Mouse (Mus musculus): ENCODE measurements around the gene Msrb1. TPM values are rescaled to one million over a fixed set of nuclear protein-coding genes. Genes with fewer than 3 reads are reported as not detected.

Gene Msrb1
- polyA plus RNA-seq, 1 experiment from 2014 or later: 24.9 TPM

DNA sequence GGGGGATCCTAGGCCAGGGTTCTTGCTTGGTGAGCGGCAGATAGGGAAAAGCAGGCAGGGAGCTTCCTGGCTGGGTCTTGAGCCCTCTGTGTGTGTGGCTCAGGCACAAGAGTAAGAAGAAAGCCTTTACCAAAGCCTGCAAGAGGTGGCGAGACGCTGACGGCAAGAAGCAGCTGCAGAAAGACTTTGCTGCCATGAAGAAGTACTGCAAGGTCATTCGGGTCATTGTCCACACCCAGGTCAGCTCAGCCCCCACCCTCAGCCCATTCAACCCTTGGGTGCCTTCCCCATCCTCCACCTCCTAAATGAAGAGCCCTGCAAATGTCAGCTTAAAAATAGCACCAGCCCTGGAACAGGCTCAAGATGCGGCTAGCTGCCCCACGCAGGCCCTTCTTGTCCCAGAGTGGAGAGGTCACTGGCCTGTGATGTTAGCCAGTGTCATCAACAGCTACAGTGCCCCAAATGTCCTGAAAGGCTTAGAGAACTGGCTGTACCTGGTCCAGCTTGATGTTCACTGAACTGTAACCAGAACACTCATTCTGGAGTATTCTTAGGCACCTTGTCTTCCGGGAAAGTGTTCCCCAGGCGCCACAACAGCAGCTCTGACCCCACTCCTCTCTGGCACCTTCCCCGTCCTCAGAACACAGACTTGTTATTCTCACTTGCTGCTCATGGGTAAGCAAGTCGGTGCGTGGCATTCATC lies 4.1 kb upstream of the Msrb1 start:
- no peak overlapping the region for H3K4me2 ChIP-seq (ENCODE audit: low read depth, severe bottlenecking)
- WGBS: 81% methylated on average over 12 of the region's 12 CpGs
- no peaks in the 10 kb centered on the region for H3K27me3 ChIP-seq (ENCODE audit: control insufficient read depth, insufficient read depth, low read length)
- peaks cover 9% of the 10 kb centered on the region; the same call in 1 of the 2 replicates for H3K4me1 ChIP-seq (ENCODE audit: control insufficient read depth, insufficient read depth, low read length)
- H3K36me3 ChIP-seq (ENCODE audit: control insufficient read depth, insufficient read depth, low read length): no peaks in the 10 kb centered on the region
- no peak for DNase-seq (ENCODE audit: low spot score)
- H3K9ac ChIP-seq (ENCODE audit: low read length): no peak overlapping the region
- no peak for ATAC-seq (ENCODE audit: insufficient number of reproducible peaks, low FRiP score, low TSS enrichment, low read depth)
- no peak overlapping the region for H3K27ac ChIP-seq (replicated peaks; ENCODE audit: low read depth, low read length)
- H3K4me3 ChIP-seq (ENCODE audit: low read depth, low read length): no peak overlapping the region
- no peaks in the 10 kb centered on the region for H3K9me3 ChIP-seq (ENCODE audit: control insufficient read depth, low read length)

DNA sequence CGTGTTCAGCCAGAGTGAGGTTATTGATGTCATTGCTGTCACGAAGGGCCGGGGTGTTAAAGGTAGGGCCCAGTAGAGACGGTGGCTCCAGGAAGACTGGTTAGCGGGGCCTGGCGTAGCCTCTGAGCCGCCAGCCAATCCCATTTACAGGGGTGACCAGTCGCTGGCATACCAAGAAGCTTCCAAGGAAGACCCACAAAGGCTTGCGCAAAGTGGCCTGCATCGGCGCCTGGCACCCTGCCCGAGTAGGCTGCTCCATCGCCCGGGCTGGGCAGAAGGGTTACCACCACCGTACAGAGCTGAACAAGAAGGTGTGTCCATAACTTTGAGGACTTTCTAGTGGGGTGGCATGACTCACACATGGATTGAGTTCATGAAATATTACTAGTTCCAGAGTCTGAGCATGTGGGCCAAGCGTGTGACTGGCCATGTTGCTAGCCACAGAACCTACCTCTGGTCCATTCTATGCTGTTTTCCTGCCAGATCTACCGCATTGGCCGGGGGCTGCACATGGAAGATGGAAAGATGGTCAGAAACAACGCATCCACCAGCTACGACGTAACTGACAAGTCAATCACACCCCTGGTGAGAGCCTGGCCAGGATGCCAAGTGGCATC lies 2.9 kb upstream of the Msrb1 start:
- H3K9ac ChIP-seq (ENCODE audit: low read length): no peak overlapping the region
- no peaks in the 10 kb centered on the region for H3K36me3 ChIP-seq (ENCODE audit: control insufficient read depth, insufficient read depth, low read length)
- no peaks in the 10 kb centered on the region for H3K27me3 ChIP-seq (ENCODE audit: control insufficient read depth, insufficient read depth, low read length)
- H3K4me1 ChIP-seq (ENCODE audit: control insufficient read depth, insufficient read depth, low read length): peaks cover 9% of the 10 kb centered on the region; the same call in 1 of the 2 replicates
- H3K4me2 ChIP-seq (ENCODE audit: low read depth, severe bottlenecking): no peak overlapping the region
- 88% methylated on average over 21 of the region's 21 CpGs for WGBS
- no peaks in the 10 kb centered on the region for H3K9me3 ChIP-seq (ENCODE audit: control insufficient read depth, low read length)
- DNase-seq (ENCODE audit: low spot score) (no peak), ATAC-seq (ENCODE audit: insufficient number of reproducible peaks, low FRiP score, low TSS enrichment, low read depth) (no peak)
- no peak overlapping the region for H3K27ac ChIP-seq (replicated peaks; ENCODE audit: low read depth, low read length)
- no peak overlapping the region for H3K4me3 ChIP-seq (ENCODE audit: low read depth, low read length)

DNA sequence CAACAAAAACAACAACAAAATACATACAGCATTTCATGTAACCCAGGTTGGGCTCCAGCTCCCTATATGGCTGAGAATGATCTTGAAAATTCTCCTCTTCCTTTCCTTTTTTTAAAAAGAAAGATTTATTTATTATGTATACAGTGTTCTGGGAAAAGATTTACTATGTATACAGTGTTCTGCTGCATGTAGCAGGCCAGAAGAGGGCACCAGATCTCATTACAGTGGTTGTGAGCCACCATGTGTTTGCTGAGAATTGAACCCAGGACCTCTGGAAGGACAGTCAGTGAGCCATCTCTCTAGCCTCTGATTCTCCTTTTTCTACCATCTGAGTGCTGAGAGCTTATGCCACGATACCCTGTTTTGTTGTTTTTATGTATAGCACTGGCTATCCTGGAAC lies 1.9 kb upstream of the Msrb1 start:
- Histone ChIP-seq H3K4me2 (ENCODE audit: low read depth, severe bottlenecking) (no peak overlapping the region), H3K4me3 (ENCODE audit: low read depth, low read length) (no peak overlapping the region), H3K9ac (ENCODE audit: low read length) (no peak overlapping the region), H3K27me3 (ENCODE audit: control insufficient read depth, insufficient read depth, low read length) (no peaks in the 10 kb centered on the region), H3K4me1 (ENCODE audit: control insufficient read depth, insufficient read depth, low read length) (peaks cover 9% of the 10 kb centered on the region; the same call in 1 of the 2 replicates), H3K36me3 (ENCODE audit: control insufficient read depth, insufficient read depth, low read length) (no peaks in the 10 kb centered on the region), H3K27ac (replicated peaks; ENCODE audit: low read depth, low read length) (no peak overlapping the region), H3K9me3 (ENCODE audit: control insufficient read depth, low read length) (no peaks in the 10 kb centered on the region)
- DNase-seq (ENCODE audit: low spot score) (no peak), ATAC-seq (ENCODE audit: insufficient number of reproducible peaks, low FRiP score, low TSS enrichment, low read depth) (no peak)
- WGBS: 90% methylated on average over 1 of the region's 1 CpGs

DNA sequence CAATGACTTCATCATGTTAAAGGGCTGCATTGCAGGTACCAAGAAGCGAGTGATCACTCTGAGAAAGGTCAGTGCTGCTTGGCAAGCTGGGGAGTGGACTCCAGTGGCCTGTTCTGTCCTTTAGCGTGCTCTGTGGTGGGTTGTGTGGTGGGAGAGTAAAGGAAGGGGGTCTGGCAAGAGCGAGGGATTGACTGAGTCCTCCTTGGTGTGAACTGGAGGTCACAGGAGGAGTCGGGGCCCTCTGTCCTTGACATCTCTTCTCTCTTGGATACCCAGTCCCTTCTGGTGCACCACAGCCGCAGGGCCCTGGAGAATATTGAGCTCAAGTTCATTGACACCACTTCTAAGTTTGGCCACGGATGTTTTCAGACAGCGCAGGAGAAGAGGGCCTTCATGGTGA lies 996 bp upstream of the Msrb1 start:
- Histone ChIP-seq H3K4me2 (ENCODE audit: low read depth, severe bottlenecking) (no peak overlapping the region; the same call in 1 of the 2 replicates), H3K4me1 (ENCODE audit: control insufficient read depth, insufficient read depth, low read length) (peaks cover 9% of the 10 kb centered on the region; the same call in 1 of the 2 replicates), H3K27me3 (ENCODE audit: control insufficient read depth, insufficient read depth, low read length) (no peaks in the 10 kb centered on the region), H3K27ac (replicated peaks; ENCODE audit: low read depth, low read length) (no peak overlapping the region), H3K9me3 (ENCODE audit: control insufficient read depth, low read length) (no peaks in the 10 kb centered on the region), H3K4me3 (ENCODE audit: low read depth, low read length) (no peak overlapping the region; the same call in 1 of the 2 replicates), H3K36me3 (ENCODE audit: control insufficient read depth, insufficient read depth, low read length) (no peaks in the 10 kb centered on the region; the same call in 1 of the 2 replicates), H3K9ac (ENCODE audit: low read length) (no peak overlapping the region)
- no peak for ATAC-seq (ENCODE audit: insufficient number of reproducible peaks, low FRiP score, low TSS enrichment, low read depth)
- no peak for DNase-seq (ENCODE audit: low spot score)
- WGBS: 86% methylated on average over 7 of the region's 7 CpGs

DNA sequence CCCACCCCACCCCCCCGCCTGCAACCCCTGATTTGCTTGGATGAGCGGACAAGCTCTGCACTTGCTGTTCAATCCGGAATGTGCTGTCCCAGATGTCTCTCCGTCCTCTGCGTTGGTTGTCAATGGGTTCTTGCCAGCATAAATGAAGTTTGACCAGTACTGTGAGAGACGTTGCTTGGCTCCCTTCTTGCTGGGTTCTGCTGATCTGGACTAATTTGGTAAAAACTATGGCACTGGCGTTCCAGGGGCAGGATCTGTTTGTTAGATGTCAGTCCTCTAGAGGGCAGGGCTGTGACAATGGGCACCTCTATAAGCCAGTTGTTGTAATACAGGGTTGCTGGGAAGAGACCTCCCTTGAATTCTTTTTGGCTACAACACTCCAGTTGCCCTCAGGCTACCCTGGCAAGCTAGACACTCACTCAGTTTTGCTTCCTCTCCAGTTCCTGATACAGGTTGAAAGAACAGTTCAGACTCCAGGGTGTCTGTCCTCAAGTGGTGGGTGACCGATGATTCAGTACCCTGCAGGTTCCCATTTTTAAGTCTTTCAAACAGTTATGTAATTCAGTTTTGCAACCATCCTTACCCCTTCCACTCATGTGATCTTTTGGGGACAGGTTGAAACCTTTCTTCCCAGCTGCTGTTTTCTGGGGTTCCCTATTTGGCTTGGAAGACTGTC lies 831 bp downstream of the Msrb1 start:
- H3K36me3 ChIP-seq (ENCODE audit: control insufficient read depth, insufficient read depth, low read length): no peaks in the 10 kb centered on the region; the same call in 1 of the 2 replicates
- H3K9me3 ChIP-seq (ENCODE audit: control insufficient read depth, low read length): no peaks in the 10 kb centered on the region
- H3K4me3 ChIP-seq (ENCODE audit: low read depth, low read length): peak overlapping the region; percentile 58
- no peak overlapping the region for H3K27ac ChIP-seq (replicated peaks; ENCODE audit: low read depth, low read length)
- DNase-seq (ENCODE audit: low spot score) (no peak), ATAC-seq (ENCODE audit: insufficient number of reproducible peaks, low FRiP score, low TSS enrichment, low read depth) (no peak)
- H3K4me1 ChIP-seq (ENCODE audit: control insufficient read depth, insufficient read depth, low read length): peaks cover 9% of the 10 kb centered on the region; the same call in 1 of the 2 replicates
- peak overlapping the region; percentile 28 for H3K9ac ChIP-seq (ENCODE audit: low read length)
- H3K4me2 ChIP-seq (ENCODE audit: low read depth, severe bottlenecking): peak overlapping the region; percentile 60
- H3K27me3 ChIP-seq (ENCODE audit: control insufficient read depth, insufficient read depth, low read length): no peaks in the 10 kb centered on the region
- WGBS: 30% methylated on average over 8 of the region's 8 CpGs

DNA sequence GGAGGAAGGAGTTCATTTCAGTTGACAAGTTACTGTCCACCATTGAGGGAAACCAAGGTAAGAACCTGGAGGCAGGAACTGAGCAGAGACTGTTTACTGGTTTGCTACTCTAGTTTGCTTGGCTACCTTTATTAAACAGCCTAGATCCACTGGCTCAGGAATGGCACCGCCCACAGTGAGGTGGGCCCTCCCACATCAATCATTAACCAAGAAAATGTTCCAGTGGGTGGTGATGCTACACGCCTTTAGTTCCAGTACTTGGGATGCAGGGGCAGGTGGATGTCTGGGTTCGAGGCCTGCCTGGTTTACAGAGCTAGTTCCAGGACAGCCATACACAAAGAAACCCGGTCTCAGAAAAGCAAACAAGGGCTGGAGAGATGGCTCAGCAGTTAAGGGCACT lies 1.8 kb downstream of the Msrb1 start:
- Histone ChIP-seq H3K27ac (replicated peaks; ENCODE audit: low read depth, low read length) (no peak overlapping the region), H3K27me3 (ENCODE audit: control insufficient read depth, insufficient read depth, low read length) (no peaks in the 10 kb centered on the region), H3K9ac (ENCODE audit: low read length) (no peak overlapping the region), H3K9me3 (ENCODE audit: control insufficient read depth, low read length) (no peaks in the 10 kb centered on the region), H3K36me3 (ENCODE audit: control insufficient read depth, insufficient read depth, low read length) (no peaks in the 10 kb centered on the region; the same call in 1 of the 2 replicates), H3K4me3 (ENCODE audit: low read depth, low read length) (no peak overlapping the region), H3K4me2 (ENCODE audit: low read depth, severe bottlenecking) (no peak overlapping the region), H3K4me1 (ENCODE audit: control insufficient read depth, insufficient read depth, low read length) (peaks cover 9% of the 10 kb centered on the region; the same call in 1 of the 2 replicates)
- 83% methylated on average over 4 of the region's 4 CpGs for WGBS
- ATAC-seq (ENCODE audit: insufficient number of reproducible peaks, low FRiP score, low TSS enrichment, low read depth): no peak
- no peak for DNase-seq (ENCODE audit: low spot score)

DNA sequence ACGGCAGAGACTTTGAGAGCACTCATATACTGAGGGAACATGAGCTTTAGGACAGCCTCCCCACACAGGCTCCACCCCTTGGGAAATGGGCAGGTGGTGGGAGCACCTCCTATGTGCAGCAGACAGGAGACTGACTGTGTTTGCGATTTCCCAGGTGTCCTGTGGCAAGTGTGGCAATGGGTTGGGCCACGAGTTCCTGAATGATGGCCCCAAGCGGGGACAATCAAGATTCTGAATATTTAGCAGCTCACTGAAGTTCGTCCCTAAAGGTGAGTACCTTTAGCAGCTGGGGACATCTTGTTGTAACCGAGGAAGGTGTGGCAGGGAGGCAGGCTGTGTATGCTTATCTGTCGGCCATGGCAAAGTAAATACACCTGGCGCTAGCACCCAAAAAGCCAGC lies 3.5 kb downstream of the Msrb1 start:
- WGBS: 82% methylated on average over 8 of the region's 8 CpGs
- no peak overlapping the region for H3K4me3 ChIP-seq (ENCODE audit: low read depth, low read length)

DNA sequence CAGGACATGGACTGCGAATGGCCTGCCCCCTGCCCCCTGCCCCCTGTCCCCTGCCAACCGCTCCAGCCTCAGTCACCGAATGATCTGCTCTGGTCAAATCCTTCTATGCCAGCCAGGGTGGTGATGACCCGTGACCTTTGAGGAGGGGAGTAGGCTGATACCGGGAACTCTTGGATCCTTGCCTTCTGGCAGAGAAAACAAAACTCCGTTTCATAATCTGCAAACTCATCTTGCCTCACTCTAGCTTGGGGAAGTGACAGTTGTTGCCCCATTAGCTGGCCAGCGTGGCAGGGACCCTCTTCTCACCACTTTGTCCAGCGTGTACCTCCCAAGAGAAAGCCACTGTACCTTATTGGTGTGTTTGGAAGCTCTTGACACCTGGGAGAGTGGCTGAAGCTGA lies 5.9 kb downstream of the Msrb1 start:
- no peak overlapping the region for H3K4me2 ChIP-seq (ENCODE audit: low read depth, severe bottlenecking)
- no peaks in the 10 kb centered on the region for H3K9me3 ChIP-seq (ENCODE audit: control insufficient read depth, low read length)
- no peak for ATAC-seq (ENCODE audit: insufficient number of reproducible peaks, low FRiP score, low TSS enrichment, low read depth)
- no peak overlapping the region for H3K9ac ChIP-seq (ENCODE audit: low read length)
- no peaks in the 10 kb centered on the region for H3K27me3 ChIP-seq (ENCODE audit: control insufficient read depth, insufficient read depth, low read length)
- 85% methylated on average over 8 of the region's 8 CpGs for WGBS
- no peaks in the 10 kb centered on the region; the same call in 1 of the 2 replicates for H3K36me3 ChIP-seq (ENCODE audit: control insufficient read depth, insufficient read depth, low read length)
- H3K4me1 ChIP-seq (ENCODE audit: control insufficient read depth, insufficient read depth, low read length): peaks cover 1% of the 10 kb centered on the region; the same call in 1 of the 2 replicates
- no peak overlapping the region for H3K27ac ChIP-seq (replicated peaks; ENCODE audit: low read depth, low read length)
- no peak overlapping the region for H3K4me3 ChIP-seq (ENCODE audit: low read depth, low read length)
- DNase-seq (ENCODE audit: low spot score): no peak

More for the DNA sequence above, 3.5 kb downstream of the Msrb1 start:
- DNase-seq (ENCODE audit: low spot score) (no peak), ATAC-seq (ENCODE audit: insufficient number of reproducible peaks, low FRiP score, low TSS enrichment, low read depth) (no peak)
- Histone ChIP-seq H3K36me3 (ENCODE audit: control insufficient read depth, insufficient read depth, low read length) (no peaks in the 10 kb centered on the region; the same call in 1 of the 2 replicates), H3K27ac (replicated peaks; ENCODE audit: low read depth, low read length) (no peak overlapping the region), H3K4me1 (ENCODE audit: control insufficient read depth, insufficient read depth, low read length) (peaks cover 9% of the 10 kb centered on the region; the same call in 1 of the 2 replicates), H3K9ac (ENCODE audit: low read length) (no peak overlapping the region), H3K9me3 (ENCODE audit: control insufficient read depth, low read length) (no peaks in the 10 kb centered on the region), H3K27me3 (ENCODE audit: control insufficient read depth, insufficient read depth, low read length) (no peaks in the 10 kb centered on the region), H3K4me2 (ENCODE audit: low read depth, severe bottlenecking) (no peak overlapping the region)

Data from limb, embryonic 11.5 days (tissue).